Mouse (Mus musculus) megakaryocyte, embryonic 14.5 days (primary cell): ENCODE data around the gene Map4k2. TPM values are rescaled to one million over a fixed set of nuclear protein-coding genes. Genes with fewer than 3 reads are reported as not detected.

Experiments
- H3K27me3 ChIP-seq: replicated peaks from 2 replicates; pipeline ENCODE3; 2012; ENCODE audit warnings: inconsistent platforms
- H3K36me3 ChIP-seq: replicated peaks from 2 replicates; pipeline ENCODE3; 2012; ENCODE audit warnings: low read length, inconsistent platforms, mixed read lengths
- H3K4me1 ChIP-seq: 2 replicates; pipeline ENCODE4 v1.6.1; 2012; ENCODE audit warnings: inconsistent platforms
- H3K4me3 ChIP-seq: replicated peaks from 2 replicates; pipeline ENCODE3; 2012; ENCODE audit warnings: moderate library complexity, mild to moderate bottlenecking, inconsistent platforms
- H3K9me3 ChIP-seq: 2 replicates; pipeline ENCODE4 v1.6.1; 2012; ENCODE audit warnings: inconsistent platforms
- FLI1 ChIP-seq: IDR thresholded peaks from 2 replicates; pipeline ENCODE4 v1.6.1; 2012; ENCODE audit warnings: low read length, inconsistent platforms, mixed read lengths
- GATA1 ChIP-seq: IDR thresholded peaks from 3 replicates; pipeline ENCODE4 v1.6.1; 2012; ENCODE audit warnings: mixed read lengths, low read length, inconsistent platforms, borderline replicate concordance
- polyA plus RNA-seq: library from polyadenylated mRNA; stranded (reverse); fragments of >175 nt; gene quantifications from 2 replicates; pipeline ENCODE4 v1.2.3, GENCODE M21; 2012; ENCODE audit warnings: low replicate concordance; ENCODE audit not compliant: insufficient read depth

Map4k2 gene
- polyA plus RNA-seq, 1 experiment = 9.3 TPM

- Histone ChIP-seq H3K27me3 (no peaks in the 10 kb centered on the region), H3K4me1 (peaks cover 54% of the 10 kb centered on the region), H3K9me3 (no peaks in the 10 kb centered on the region), H3K4me3 (no peak overlapping the region), H3K36me3 (peaks cover 96% of the 10 kb centered on the region)
- TF ChIP-seq FLI1 = no peak
- TF ChIP-seq GATA1 = no peak
Observed at GRCm38 (mm10) chr19:6376255-6376564, 35.3 kb downstream of the Map4k2 start.

- peaks cover 56% of the 10 kb centered on the region for H3K4me1 ChIP-seq
- no peaks in the 10 kb centered on the region for H3K9me3 ChIP-seq
- peaks cover 93% of the 10 kb centered on the region for H3K36me3 ChIP-seq
- TF ChIP-seq GATA1 (no peak), FLI1 (no peak)
- no peaks in the 10 kb centered on the region for H3K27me3 ChIP-seq
- no peak overlapping the region for H3K4me3 ChIP-seq
Observed at GRCm38 (mm10) chr19:6376643-6377042, 35.7 kb downstream of the Map4k2 start.

- H3K4me1 ChIP-seq = peaks cover 58% of the 10 kb centered on the region
- H3K36me3 ChIP-seq = peaks cover 85% of the 10 kb centered on the region
- TF ChIP-seq GATA1 = no peak
- TF ChIP-seq FLI1 = no peak
- no peaks in the 10 kb centered on the region for H3K27me3 ChIP-seq
- H3K9me3 ChIP-seq = no peaks in the 10 kb centered on the region
- H3K4me3 ChIP-seq = no peak overlapping the region
Observed at GRCm38 (mm10) chr19:6377327-6378040, 36.5 kb downstream of the Map4k2 start.

DNA sequence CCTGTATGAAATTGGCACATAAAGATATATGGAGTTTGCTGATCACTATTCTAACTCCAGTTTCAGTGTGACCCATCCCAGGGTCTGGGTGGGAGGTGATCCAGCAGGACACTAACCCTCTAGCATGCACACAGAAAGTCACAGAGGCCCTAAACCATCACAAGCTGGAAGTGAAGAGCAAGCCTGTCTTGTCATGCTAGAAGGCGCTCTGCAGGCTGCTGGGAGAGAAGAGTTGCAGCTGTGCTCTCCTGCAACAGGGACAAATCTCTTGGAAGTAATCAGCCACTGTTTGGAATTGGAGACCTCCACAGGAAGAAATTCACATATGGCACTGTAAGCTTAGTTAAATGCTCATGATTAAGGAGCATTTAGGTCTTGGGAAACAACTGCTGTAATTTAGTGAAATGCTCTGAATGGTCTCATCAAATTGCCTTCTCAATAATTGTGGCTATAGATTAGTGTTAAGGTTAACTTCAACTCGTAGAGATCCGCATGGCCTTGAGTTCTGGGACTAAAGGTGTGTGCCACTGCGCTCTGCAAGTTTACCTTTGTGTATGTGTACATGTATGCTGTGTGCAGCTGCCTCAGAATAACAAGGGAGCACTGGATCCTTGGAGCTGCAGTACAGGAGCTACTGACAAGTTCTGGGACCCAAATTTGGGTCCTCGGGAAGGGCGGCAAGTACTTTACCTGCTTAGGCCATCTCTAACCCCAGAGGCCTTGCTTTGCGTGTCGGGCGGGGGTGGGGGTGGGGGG lies 39.7 kb downstream of the Map4k2 start:
- Histone ChIP-seq H3K4me1 (peaks cover 74% of the 10 kb centered on the region), H3K36me3 (peaks cover 54% of the 10 kb centered on the region)

GRCm38 (mm10) chr19:6381238-6381637 lies 40.3 kb downstream of the Map4k2 start:
- H3K36me3 ChIP-seq = peaks cover 50% of the 10 kb centered on the region
- peaks cover 3% of the 10 kb centered on the region for H3K27me3 ChIP-seq
- peaks cover 75% of the 10 kb centered on the region for H3K4me1 ChIP-seq
- TF ChIP-seq GATA1 (no peak), FLI1 (no peak)
- no peak overlapping the region for H3K4me3 ChIP-seq
- H3K9me3 ChIP-seq = no peaks in the 10 kb centered on the region

More for the DNA sequence above, 39.7 kb downstream of the Map4k2 start:
- TF ChIP-seq GATA1 (no peak), FLI1 (no peak)
- Histone ChIP-seq H3K9me3 (no peaks in the 10 kb centered on the region), H3K4me3 (no peak overlapping the region), H3K27me3 (no peaks in the 10 kb centered on the region)

- Histone ChIP-seq H3K4me3 (no peak overlapping the region), H3K4me1 (peaks cover 79% of the 10 kb centered on the region), H3K9me3 (no peaks in the 10 kb centered on the region), H3K27me3 (peaks cover 14% of the 10 kb centered on the region), H3K36me3 (peaks cover 42% of the 10 kb centered on the region)
- TF ChIP-seq FLI1 (no peak), GATA1 (no peak)
Observed at GRCm38 (mm10) chr19:6382323-6382924, 41.5 kb downstream of the Map4k2 start.

DNA sequence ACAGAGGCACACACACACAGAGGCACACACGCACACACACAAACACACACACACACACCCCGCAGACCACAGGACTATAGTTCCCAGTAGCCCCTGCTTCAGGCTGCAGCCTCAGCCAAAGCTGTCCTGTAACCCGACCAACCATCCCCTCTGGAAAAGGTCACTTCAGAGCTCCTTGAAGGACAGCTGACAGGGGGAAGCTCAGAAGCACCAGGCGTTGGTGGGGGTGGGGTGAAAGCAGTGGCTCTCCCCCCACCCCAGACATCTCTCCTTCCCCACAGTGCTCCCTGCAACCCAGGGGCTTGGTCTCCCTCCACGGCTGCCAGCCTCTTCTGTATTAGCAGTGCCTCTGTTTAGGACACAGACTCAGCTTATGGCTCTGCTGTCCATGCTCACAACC lies 42.5 kb downstream of the Map4k2 start:
- H3K9me3 ChIP-seq = no peaks in the 10 kb centered on the region
- H3K4me1 ChIP-seq = peaks cover 73% of the 10 kb centered on the region

DNA sequence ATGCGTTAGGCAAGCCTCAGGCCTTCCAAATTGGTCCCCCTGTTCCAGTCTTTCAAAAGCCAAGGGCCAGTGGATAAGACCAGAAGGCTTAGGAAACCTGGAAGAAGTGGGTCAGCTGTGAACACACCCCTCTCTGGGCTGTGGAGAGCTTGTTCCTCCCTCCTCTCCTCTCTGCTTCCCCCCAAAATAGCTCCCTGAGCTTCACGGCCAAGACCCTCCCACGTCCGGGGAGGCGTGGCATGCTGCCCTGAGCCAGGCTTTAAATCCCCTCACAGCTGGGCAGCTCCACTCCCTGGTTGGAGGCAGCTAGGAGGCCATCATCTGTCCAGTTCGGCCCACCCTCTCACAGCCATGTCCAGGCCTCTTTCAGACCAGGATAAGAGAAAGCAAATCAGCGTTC lies 43.2 kb downstream of the Map4k2 start, which contains the start of gene Pygm:
Gene Pygm (plus strand): TSS at position 272 of the 400 bp plus-strand sequence.
- Histone ChIP-seq H3K27me3 (peaks cover 29% of the 10 kb centered on the region), H3K4me1 (peaks cover 71% of the 10 kb centered on the region), H3K9me3 (no peaks in the 10 kb centered on the region), H3K4me3 (peak within 1 kb of the TSS; percentile 38), H3K36me3 (peaks cover 32% of the 10 kb centered on the region)
- TF ChIP-seq FLI1 (no peak), GATA1 (no peak)

More for the DNA sequence above, 42.5 kb downstream of the Map4k2 start:
- H3K4me3 ChIP-seq = no peak overlapping the region
- TF ChIP-seq FLI1 (no peak), GATA1 (no peak)
- peaks cover 34% of the 10 kb centered on the region for H3K36me3 ChIP-seq
- H3K27me3 ChIP-seq = peaks cover 23% of the 10 kb centered on the region

- peaks cover 34% of the 10 kb centered on the region for H3K36me3 ChIP-seq
- peaks cover 79% of the 10 kb centered on the region for H3K4me1 ChIP-seq
- TF ChIP-seq FLI1 = no peak
- TF ChIP-seq GATA1 = no peak
- peak overlapping the region; percentile 20 for H3K4me3 ChIP-seq
- no peaks in the 10 kb centered on the region for H3K9me3 ChIP-seq
- H3K27me3 ChIP-seq = peaks cover 38% of the 10 kb centered on the region
Observed at GRCm38 (mm10) chr19:6384954-6385353, 44.0 kb downstream of the Map4k2 start.

GRCm38 (mm10) chr19:6385419-6385818 lies 44.5 kb downstream of the Map4k2 start:
- Histone ChIP-seq H3K4me3 (no peak overlapping the region), H3K9me3 (no peaks in the 10 kb centered on the region), H3K27me3 (peaks cover 41% of the 10 kb centered on the region), H3K4me1 (peaks cover 82% of the 10 kb centered on the region), H3K36me3 (peaks cover 35% of the 10 kb centered on the region)
- no peak for TF ChIP-seq GATA1
- TF ChIP-seq FLI1 = no peak
